Mouse (Mus musculus) bone marrow, adult 2 months (tissue): ENCODE measurements at regions not wholly inside any gene's neighbourhood (a gene's known extent, or its start where the extent isn't known, plus 50 kb on each side); places are given as distances from the start of the nearest gene placed in this dataset.

Source experiments
- CTCF ChIP-seq: fragments of 200-500 bp; IDR thresholded peaks from 2 replicates; pipeline ENCODE4 v1.5.1; 2011; ENCODE audit warnings: low read length, control low read depth; ENCODE audit not compliant: control insufficient read depth, insufficient read depth
- POLR2A ChIP-seq: fragments of 200-500 bp; IDR thresholded peaks from 2 replicates; pipeline ENCODE4 v1.6.1; 2011; ENCODE audit warnings: low read depth, mild to moderate bottlenecking, control low read depth, low read length, borderline replicate concordance; ENCODE audit not compliant: control insufficient read depth

- no peak for TF ChIP-seq CTCF
- no peak for TF ChIP-seq POLR2A
These were observed 1266.9 kb upstream of the Lrrc6 start for GRCm38 (mm10) chr15:67767624-67768023.
